Mouse (Mus musculus) kidney, adult 10 weeks (tissue): ENCODE measurements around the gene Unc13b. TPM values are rescaled to one million over a fixed set of nuclear protein-coding genes. Genes with fewer than 3 reads are reported as not detected.

Experiments used
- polyA plus RNA-seq: library from polyadenylated mRNA; stranded (reverse); fragments of 350-450 nt; fragmentation: Illumina TruSeq; extraction: RNeasy Lipid Tissue Mini Kit (QIAGEN cat#74804); gene quantifications from one replicate; pipeline ENCODE4 v1.2.3, GENCODE M21; 2014; ENCODE audit warnings: low read depth, low replicate concordance

Gene Unc13b
- polyA plus RNA-seq = 5.1 TPM

GRCm38 (mm10) chr4:43058753-43059654 lies at the start of gene Unc13b:
Gene Unc13b, plus strand, starts transcription at chr4:43058953.

DNA sequence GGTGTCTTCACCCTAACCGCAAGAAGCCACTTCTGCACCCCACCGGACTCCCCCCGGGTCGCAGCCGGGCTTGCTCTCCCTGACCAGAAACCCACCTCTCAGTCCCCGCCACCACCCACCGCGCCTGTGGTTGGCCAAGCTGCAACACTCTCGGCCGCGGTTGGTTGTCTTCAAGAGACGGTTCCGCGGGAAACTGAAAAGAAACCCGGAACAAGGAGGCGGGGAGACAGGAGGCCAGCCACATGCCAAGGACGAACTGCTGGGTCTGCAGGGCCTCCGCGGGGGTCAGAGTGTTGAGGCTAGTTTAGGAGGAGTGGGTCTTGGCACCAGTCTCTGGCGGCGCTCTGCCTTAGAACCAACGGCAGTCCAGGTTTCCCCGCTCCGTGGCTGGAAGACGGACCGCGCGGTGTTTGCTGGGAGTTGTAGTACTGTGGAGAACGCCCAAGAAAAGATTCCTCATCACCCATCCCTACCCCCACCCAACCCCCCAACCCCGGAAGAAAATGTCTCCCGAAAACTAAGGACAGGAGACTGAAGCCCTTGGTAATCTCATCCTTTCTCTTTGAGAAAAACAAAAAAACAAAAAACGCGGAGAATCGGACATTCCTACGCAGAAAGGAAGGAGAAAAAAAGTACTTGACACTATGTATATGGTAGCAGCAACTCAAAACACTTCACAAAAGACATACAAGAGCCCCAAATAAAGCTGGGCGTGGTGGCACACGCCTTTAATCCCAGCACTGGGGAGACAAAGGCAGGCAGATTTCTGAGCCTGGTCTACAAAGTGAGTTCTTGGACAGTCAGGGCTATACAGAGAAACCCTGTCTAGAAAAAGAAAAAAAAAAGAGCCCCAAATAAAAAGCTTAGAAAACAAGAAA lies 48.4 kb upstream of the Unc13b start, which contains the start of gene Fancg:
Gene Fancg, minus strand, starts transcription at position 346 of the 878 bp plus-strand sequence.

DNA sequence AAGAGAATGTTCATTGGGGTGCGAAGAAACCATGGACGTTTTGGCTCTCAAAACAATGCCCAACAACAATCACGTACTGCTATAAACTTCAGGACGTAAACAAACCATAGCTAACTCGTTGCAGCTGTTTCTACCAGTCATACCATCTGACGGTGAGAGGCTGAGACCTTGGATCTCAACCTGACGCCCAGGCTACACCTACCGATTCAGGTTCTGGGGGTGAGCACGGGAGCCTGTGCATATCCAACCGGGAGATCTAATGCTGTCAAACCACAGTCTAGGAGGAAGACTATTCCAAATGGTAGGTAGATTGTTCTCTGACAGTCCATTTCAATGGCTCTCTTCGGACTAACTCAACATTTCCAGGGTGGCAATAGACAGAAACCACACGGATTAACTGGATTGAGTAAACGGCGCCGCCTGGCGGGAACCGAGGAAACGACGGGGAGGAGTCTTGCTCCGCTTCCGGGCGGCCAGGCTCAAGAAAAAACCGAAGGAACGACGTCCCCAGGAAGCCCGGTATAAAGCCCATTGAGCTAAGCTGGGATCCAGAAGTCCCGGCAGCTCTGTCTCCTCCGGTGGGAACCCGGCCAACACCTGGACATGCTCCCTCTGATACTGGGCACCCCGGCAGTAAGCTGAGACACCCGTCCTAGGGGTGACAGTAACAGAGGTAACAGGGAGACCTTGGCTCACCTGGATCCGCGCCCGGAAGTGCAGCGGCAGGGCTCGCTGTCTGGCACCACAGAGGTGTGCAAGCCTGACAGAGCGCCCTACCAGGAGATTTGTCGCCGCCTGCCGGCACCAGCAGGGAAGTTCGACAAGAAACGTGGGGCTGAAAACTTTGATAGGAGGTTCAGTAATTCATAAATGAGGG lies 33.4 kb upstream of the Unc13b start, which contains the start of gene Pigo:
Gene Pigo, minus strand, starts transcription at position 736 of the 877 bp plus-strand sequence.

DNA sequence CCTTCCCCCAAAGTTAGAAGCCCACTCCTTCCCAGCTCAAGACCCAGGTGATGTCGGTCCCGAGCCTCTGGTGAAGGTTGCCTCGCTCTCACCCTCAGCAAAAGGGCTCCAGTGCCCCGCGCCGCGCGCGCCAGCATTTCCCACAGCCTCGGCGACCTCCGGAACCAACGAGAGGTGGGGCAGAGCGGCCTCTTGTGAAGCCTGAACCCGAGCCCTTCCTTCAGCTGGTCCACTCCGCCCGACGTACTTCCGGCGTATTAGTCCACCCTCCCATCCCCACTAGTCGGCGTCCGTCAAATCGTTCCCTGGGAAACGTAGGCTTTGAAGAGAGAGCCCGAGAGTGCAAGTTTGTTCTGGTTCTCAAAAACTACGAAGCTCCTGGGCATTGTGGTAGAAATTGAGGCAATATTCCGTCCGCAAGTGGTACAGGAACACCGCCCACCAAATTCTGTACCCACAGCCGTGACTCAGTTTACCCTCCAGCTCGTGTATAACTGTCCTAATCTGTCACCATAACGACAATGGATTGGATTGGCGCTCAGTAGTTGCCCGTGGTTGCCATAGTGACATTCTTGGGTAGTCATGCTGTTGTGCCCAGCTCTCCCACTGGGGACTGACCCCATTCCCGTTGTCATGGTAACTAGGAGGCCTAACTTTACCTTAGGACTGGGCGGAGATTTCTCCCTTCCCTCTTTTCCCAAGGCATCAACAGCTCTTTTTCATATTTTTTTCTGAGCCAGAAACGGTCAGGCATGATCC lies 27.3 kb upstream of the Unc13b start, which contains the start of gene Stoml2:
Gene Stoml2, minus strand, starts transcription at position 474 of the 759 bp plus-strand sequence.

DNA sequence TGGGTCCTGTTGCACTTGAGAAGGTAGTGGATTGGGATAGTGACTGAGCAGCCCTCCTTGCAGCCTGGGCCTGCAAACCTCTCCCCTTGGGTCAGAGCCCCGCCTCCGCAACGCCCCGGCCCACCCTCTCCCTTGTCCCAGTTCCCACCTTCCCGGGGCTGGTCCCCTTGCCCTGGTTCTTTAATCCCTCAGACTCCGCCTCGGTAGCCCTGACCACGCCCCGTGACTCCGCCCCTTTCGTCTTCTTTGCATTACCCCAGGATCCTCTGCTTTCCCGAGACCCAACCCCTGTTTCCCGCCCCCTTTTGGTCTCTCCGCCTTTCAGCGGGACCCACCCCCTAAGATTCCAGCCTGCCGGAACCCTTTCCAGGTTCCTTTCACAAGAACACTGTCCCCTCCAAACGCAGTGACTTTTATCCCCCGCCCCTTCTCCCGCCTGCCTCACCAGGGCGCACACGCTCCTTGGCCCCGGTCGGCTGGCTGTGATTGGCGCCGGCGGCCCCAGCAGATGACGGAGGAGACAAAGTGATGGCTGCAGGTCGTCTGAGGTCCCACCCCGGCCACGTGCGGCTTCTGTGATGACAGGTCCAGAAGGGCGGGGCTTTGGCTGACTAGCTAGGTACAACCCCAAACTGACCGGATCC lies 13.0 kb upstream of the Unc13b start, which contains the start of gene Fam214b:
Gene Fam214b, minus strand, starts transcription at position 562 of the 644 bp plus-strand sequence.

DNA sequence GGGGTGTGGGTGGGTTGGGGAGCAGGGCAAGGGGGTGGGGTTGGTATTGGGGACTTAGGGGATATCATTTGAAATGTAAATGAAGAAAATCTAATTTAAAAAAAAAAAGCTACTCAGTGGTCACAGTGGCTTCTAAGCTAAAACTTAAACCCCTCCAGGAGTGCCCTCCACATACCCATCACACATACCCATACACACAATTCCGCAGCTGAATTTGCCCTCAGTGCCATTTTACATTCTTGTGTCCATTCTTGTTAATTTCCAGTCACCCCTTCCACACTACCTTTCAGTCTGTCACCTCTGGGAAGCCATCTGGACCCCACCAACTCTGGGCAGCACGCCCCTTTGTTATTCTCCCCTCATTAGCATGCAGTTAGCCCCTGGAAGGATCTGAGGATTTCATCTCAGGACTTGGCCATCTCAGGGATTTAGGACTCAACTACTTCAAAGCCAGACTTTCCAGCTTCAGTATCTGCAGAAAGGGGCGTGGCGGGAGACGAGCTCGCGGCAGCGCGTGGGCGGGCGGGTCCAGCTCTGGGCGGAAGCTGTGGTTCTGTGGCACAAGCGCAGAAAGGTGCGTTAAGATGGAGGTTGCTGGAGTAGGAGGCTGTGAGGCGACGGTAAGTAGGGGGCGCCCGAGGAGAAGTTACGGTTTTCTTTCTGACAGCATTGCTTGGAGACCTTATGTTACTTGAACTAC lies 208.0 kb downstream of the Unc13b start, which contains the start of gene Atp8b5:
Gene Atp8b5, plus strand, starts transcription at position 537 of the 700 bp plus-strand sequence.

Other genes starting within 250 kb of the Unc13b start
- gene Fam205a1, start 205.1 kb upstream of the Unc13b start, polyA plus RNA-seq = not detected
- gene Gm12394, start 202.2 kb upstream of the Unc13b start, polyA plus RNA-seq = not detected
- gene Fam205c, start 184.7 kb upstream of the Unc13b start, polyA plus RNA-seq = not detected
- 0.28 TPM for gene Phf24, start 142.3 kb upstream of the Unc13b start, polyA plus RNA-seq
- gene Dnajb5, start 109.1 kb upstream of the Unc13b start, polyA plus RNA-seq = 0.49 TPM
- gene 1700022I11Rik, start 89.3 kb upstream of the Unc13b start, polyA plus RNA-seq = not detected
- 167 TPM for gene Vcp, start 58.4 kb upstream of the Unc13b start, polyA plus RNA-seq
- gene Fancg, start 48.4 kb upstream of the Unc13b start, polyA plus RNA-seq = 2.9 TPM
- 2.6 TPM for gene Pigo, start 33.1 kb upstream of the Unc13b start, polyA plus RNA-seq
- gene Stoml2, start 27.2 kb upstream of the Unc13b start, polyA plus RNA-seq = 28.3 TPM
- 1.9 TPM for gene Fam214b, start 12.7 kb upstream of the Unc13b start, polyA plus RNA-seq
- gene Atp8b5, start 208.2 kb downstream of the Unc13b start, polyA plus RNA-seq = 0.73 TPM